Mouse (Mus musculus) c-Kit-positive CD71-positive TER-119-positive erythroid progenitor cells, embryonic 14.5 days (primary cell): Measurements from ENCODE around the gene Epha4.

Source experiments
- DNase-seq: peaks from one replicate; pipeline ENCODE4 v3.0.0-alpha.2; 2013; ENCODE audit warnings: low spot score

The Epha4 gene

DNA sequence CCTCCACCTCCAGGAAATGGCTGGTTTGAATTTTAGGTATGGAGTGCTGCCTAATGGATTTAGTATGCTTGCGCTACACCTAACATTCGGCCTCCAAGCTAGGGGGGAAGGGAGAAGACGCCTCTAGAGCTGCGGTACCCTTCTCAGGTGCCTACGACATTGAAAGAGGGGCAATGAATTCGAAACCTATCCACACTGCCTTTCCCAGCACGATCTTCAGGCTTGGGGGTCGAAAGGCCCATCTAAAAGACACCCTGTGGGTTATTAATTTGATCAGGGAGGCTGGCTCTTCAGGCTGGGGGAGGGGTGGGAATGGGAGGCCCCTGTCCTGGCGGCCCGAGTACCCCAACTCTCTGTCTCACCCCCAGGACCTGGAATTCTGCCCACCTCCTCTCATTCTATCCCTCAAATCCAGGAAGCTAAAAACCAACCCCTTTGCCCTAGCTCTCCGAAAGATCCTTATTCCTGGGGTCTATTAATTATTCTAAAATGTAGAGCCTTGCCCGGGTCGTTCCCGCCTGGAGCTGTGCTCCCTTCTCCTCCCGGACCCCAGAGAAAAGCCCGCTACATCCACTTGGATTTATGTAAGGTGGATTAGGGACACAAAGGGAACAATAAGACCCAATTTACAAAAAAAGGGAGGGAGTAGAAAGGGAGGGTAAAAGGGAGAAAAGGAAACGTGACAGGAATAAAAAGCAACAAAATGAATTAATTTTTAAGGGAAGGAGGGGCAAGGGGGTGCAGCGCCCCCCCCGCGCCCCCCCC, 2.3 kb downstream of the Epha4 start:
- DNase-seq, result no peak

DNA sequence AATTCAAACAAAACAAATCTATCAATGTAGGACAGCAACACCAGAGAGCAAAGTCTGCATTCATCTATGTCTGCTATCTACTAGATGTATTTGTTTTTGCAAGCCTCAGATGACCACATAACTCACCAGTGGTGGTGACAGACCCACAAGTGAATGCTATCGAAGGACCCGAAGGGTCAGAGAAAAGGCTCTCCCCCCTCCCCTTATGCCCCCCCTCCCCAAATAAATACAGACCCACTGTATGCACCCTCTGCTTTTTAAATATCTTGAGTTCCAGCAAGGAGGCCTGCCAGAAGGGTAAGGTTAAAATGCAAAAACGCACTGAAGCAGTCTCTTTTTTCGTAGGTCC, 2.9 kb downstream of the Epha4 start:
- DNase-seq, result no peak

DNA sequence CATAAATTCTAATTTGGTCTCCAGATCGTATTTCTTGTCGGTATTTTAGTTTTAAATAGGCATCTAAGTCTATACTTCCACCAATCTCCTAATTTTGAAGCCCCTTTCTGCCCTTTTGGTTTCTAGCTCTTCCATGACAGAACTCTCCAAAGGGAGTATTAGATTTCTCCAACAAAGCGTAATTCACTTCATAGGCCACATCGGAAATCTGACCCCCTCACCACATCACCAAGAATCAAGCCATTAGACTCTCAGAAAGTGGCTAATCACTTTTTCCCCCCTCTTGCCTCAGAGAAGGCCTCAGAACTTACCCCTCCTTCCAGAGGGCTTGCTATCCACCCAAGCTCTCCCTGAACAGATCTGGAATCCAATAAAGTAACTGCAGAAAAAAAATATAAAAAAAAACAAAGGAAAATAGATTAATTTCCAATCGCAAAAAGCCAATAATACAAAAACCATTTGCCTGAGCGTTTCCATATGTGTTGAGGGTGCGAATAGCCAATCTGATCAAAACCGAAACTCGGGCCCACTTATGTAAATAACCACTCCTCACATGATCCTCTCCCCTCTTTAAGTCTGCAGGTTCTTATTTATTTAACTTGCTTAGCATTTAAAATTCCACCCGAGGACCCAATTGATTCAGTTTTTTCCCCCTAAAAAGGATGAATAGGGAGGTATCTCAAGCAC, 3.4 kb downstream of the Epha4 start:
- no peak for DNase-seq

DNA sequence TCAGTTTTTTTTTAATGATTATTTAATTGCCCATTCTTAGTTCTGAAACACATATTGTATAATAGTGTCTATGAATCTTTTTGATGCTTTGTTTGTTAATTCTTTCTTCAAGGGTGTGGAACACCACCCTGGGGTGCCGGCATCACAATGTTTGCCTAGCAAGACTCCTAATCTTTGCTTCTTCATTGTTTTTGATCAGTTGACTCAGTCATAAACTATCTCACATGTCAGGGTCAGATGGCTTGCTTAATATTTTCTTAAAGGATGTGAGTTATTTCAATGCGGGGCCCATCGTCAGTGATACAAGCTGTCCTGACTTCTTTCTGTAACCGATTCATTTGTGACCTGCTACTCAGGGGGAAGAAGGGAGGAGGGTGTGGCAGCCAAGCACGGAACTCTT, 4.3 kb downstream of the Epha4 start:
- no peak for DNase-seq

DNA sequence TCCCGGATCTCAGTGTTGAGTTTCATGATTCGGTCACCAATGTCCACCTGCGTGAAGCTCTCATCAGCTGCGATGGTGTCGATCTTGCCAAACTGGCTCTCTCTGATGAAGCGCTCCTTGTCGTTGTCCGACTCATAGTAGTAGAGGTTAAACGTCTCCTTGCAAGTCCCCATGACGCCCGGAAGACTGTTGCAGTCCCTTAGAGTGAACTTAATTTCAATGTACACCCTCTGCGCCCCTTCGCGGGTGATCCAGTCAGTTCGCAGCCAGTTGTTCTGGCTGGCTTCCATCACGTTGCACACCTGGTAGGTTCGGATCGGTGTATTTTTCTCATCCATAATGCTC, 8.1 kb downstream of the Epha4 start:
- no peak for DNase-seq

DNA sequence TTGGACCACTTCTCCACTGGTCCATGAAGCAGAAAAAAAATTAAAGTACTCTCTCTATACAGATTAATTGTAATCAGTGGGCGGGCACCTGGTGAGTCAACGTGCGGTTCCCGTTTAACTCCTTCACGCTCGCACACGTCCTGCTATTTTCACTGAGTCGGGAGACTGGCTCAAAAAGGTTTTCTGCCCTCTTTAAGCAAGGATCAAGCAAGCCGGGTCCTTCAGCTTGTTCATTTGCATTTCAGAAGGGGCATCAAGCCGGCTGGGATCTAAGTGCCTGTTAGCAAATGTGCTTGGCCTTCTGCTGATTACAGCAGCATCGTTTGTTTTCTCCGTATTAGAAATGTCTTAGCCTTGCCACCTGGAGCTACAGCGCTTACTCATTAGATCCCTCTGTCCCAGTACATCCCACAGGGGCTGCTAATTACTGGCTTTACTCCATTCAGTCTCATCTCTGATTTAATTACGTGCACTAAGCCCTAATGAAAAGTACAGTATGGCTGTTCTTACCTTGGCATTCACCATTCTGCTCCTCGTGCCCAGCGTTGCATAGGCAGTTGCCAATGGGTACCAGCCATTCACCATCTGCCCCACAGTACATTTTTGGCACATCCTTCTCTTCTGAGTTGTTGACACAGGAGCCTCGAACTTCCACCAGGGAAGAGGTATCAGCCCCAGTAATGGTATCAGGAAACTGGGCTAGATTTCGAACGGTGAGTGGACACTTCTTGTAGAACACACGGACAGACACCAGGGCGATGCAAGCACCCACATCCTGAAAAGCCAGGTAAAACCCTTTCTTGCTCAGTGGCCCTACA, 8.6 kb downstream of the Epha4 start:
- DNase-seq, result no peak

DNA sequence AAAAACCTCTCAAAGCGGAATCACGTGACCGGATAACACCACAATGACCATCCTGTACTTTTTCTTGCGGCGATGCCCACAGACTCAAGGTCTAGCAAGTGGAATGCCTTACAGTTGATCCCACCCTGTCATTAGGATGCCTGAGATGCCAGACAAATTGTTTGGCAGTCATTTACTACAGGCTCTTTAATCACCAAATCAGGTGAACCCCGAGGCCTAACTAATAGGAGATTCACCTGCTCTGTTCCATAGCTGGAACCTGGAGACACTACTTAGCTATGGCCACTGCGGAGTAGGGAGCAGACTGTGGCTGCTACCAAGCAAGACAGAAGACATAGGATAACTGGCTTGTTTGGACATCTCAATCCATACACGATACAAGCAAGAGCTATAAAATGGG, 9.6 kb downstream of the Epha4 start:
- no peak for DNase-seq

DNA sequence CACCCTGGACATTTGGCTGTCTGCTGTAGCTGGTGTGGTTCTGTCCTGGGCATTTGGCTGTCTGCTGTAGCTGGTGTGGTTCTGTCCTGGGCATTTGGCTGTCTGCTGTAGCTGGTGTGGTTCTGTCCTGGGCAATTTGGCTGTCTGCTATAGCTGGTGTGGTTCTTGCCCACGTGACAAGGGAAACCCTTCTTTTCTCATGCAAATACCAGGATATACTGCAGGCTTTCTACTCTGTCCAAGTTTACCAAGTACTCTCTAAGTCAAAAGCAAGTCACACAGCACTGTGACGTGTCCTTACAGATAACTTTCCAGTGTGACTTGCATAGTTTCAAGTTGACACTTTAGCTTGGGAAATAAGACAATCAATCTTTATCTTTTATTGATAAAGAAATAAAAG, 10.1 kb downstream of the Epha4 start:
- no peak for DNase-seq

DNA sequence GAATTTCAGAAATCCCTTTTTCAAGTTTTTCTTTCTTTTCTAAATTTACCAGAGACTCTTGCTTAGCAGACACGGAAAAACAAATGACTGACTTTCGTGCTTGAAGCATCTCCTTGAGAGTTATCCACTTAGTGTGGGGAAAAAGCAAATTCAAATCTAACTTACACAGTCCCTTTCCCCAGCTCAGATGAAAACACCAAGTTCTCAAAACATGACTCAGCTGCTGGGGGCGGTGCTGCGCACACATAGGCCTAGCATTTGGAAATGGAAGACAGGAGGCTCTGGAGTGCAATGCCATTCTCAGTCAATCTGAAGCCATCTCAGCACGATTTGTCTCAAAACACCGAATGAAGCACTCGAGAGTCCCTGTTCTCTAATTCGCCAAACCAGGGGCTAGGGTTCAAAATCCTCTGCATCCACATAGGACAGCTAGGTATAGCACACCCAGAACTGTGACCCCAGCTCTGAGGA, 11.1 kb downstream of the Epha4 start:
- DNase-seq, result no peak

DNA sequence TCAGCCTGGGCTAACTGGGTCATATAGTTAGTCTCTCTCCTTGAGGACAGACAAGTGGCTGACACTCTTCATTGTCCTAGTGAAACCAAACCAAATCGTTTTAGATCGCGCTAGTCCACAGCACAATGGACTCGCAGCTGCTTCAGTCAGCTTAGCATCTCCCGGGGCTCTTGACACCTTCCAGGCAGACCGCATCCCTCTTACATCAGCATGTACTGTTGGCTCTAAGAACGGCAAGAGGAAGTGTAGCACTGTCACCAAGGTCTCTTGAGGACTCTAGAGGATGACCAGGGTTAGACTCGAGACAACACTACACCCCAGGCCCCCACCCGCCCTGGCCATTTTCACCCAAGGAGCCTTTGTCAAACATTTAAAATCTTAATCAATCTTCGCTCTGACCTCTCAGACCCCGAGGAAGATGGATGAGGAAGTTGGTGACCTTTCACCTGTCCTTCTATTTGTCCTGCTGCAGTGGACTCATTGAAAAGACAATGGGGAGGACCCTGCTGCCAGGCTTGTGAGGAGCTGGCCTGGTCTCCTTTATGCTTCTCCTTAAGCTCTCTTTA, 12.3 kb downstream of the Epha4 start:
- no peak for DNase-seq

DNA sequence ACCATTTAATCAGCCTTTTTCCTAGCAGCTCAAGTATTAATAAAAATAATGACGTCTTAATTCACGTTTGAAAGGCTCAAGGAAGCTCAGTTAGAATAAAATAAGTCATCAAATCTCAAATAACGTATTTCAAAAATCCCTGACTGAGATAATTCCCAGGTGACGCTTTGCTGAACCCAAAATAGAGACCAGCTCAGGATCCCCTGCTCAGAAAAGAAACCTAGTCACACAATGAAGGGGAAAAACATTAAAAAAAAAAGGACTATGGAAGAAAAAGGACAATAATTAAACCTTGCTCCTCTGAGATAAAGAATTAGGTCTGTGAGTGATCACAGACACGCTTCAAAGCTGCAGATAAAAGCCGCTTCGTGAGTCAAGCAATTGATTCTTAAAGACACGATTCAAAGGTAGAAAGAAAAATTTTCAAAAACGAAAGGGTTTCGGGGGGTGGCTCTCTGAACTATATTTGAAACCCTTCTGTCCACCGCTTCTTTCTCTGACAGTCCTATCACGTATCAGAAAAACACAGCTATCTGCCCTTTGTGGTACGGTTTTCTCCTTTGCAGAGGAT, 13.4 kb downstream of the Epha4 start:
- DNase-seq, result no peak

DNA sequence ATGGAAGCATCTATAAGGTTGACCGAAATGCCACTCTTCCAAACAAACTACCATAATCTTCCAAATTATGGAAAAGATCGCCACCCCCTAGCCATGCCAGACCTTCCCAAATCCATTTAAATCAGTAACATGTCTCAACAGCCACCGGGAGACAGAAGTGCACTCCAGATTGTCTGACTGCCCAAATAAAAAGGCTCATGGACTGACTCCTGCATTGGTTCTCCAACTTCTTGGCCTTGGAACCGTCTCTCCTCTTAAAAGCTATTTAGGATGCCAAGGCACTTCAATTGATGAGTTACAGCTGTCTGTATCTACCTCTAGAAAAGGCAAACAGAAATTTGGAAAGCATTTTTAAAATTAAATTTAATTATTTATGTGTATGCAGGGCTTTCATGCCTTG, 17.4 kb downstream of the Epha4 start:
- no peak for DNase-seq

DNA sequence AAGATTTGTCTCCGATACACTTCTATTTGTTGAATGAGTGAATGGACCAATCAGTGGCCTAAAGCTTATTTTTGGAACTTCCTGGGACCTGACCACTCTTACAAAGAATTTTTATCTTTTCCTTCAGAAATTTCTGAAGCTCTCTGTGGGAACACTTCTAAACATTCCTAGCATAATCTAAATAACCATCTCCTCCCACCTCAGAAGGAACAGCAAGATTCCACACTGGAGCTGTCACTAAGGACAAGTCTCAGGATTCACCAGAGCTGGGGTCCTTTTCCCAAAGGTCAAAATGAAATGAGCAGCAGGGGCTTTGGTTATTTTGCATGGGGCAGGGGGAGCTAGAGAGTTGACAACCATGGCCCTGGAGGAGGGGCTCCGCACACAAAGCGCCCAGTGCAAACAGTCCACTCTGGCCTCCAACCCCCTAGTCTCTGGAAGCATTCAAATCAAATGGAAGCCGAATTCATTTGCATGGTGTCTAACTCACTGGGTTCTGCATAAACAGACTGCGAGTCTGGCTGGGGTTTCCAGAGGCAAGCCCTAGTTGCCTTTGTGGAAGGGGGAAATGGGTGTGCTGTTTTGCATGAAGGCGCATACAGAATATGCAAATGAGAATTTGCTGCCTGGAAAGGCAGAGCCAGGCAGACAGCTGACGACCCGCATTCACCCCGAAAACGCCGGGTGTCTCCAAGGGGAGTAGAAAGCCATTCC, 18.3 kb downstream of the Epha4 start:
- no peak for DNase-seq

DNA sequence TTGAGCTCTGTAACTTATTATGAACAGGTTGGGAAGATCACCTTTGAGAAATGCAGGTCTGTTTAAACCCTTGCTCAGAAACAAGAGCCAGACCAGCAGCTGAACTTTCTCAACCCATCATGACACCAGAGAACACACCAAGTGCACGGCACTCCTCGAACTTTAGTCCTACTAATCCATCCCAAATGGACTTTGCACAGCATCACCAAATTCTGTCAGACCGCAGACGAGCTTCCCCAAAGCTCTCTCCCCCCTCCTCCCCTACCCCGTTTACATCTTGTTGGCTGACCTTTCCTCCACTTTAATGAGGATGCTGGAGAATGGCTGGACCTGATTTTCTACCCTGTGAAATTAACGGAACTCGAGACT, 19.1 kb downstream of the Epha4 start:
- no peak for DNase-seq

DNA sequence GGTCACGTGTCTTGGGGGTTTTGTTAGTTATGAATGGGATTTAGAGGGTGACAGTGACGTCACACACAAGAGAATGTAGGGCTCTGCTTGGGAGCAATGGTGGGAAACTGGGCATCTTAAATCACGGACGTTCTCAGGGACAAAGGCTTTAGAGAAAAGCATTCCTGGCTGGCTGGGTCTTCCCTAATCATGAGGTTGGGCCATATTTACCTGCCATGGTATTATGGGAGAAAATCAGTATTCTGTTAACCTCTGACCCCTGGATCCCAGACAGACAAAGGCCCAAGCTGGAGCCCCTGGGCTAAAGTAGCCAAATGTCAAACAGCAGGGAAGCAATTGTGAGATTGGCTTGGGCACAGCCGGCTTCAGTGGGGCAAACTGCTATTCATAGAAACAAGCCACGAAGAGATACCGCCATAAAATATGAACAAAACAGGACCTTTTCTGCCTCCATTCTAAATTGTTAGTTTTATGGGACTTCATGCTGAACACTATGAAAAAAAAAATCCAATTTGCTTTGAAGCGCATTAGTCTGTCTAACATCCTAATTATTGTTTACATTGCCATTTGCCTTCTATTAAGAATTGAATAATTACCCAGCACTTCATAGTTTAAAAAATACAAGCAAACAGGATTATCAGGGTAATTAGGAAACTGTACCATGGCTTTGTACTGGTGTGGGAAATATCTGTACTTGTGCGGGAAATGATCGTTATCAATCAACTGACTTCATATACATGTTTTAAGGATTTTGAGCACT, 19.7 kb downstream of the Epha4 start:
- no peak for DNase-seq

DNA sequence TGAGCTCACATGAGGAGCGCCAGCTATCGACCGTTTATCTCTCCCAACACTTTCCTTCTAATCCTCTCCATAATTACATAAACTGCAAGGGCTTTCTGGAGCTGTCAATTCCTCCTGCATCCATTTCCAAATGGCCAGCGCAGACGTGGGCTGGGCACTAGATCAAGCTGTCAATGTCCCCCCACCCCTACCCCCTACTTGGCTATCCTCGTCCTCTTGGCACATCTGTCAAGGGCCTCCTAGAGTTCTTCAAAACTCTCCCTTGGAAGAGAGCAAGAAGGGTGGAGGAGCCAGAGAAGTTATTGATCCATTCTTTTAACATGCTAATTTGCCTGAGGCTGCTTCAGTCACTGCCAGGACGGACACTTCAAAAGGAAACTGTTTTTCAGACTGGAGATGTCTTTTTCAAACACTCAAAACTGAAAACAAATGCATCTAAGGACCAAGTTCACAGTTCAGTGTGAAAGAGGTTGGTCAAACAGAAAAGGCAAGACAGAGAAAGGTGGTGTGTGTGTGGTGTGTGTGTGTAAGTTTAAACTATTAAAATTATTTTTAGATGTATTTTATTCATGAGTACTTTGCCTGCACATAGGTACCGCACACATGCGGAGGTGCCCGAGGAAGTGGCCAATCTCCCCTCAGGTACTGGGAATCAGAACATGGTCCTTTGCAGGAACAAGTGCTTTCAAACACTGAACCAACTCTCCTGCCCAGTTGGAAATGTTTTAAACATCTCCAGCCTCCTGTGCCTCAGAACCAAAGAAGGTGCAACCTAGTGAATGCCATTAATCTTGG, 20.9 kb downstream of the Epha4 start:
- no peak for DNase-seq

DNA sequence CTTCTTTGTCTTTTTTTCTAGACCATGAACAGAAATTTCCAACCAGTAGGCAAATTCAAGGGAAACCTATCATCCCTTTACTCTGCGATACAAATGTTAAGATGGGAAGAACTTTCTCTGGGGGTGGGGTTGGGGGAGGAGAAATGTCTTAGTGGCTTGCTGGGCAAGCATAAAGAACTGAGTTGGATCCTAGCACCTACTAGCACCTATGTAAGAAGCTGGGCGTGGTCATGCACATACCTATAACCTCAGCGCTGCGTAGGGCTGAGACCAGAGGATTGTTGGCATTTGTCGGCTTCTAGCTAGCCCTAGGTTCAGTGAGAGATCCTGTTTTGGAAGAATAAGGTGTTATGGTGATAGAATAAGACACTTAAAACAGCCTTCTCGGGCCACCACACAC, 24.7 kb downstream of the Epha4 start:
- no peak for DNase-seq

DNA sequence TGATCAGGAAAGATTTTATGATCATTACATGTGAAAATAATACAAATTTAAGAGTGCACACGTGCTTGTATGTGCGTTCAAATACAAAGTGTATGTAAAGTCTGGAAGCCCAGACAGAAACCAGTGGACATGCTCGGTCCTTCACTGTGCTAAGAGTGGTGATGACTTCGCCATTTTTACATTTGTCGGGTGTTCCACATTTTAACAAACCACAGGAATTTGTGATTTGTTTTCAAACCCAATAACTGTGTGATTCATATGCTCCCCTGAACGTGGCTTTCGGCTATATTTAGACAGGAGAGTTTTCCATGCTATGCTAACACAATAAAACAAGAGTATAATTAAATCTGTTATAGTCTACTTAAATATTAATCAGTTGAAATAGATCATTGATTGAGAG, 25.5 kb downstream of the Epha4 start:
- DNase-seq, result no peak

DNA sequence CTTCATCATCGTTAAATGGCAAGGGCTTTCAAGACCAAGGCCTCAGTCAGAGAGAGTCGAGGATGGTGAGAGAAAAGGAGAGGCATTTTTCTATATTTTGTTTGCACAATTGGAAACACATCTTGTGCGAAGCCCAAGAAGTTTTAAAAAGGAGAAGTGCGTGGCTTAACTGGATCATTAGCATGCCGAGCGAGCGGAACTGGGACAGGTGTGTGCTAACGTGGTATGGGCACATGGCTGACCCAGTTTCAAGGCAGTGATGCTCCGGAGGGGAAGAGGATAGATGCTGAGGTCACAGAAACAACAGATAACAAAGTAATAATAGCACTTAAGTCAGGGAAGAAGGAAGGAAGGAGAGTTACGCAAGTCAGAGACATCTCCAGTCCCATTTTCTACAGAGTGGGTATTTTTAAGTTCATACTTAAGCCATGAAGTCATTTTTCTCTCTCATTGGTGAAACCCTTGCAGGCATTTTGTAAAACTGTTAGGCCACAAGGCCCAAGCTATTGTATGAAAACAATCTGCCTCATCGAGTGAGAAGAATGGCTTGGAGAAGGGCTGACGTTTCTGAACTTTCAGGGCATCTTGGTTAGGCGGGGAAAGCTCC, 26.9 kb downstream of the Epha4 start:
- DNase-seq, result no peak
